Mouse (Mus musculus): ENCODE results near the gene Gm10282. TPM values are rescaled to one million over a fixed set of nuclear protein-coding genes. Genes with fewer than 3 reads are reported as not detected.

The Gm10282 gene
- total RNA-seq (2021): 1 to 10 TPM; 6.6 to 7.9 TPM

GRCm38 (mm10) chr8:72305210-72305905 is at the start of gene Gm10282:
Gene Gm10282 (minus strand): TSS chr8:72305260.
- DNase-seq (ENCODE audit: extremely low spot score in 1 of 2, low spot score in 1 of 2): no peak

- DNase-seq (ENCODE audit: extremely low spot score in 1 of 2, low spot score in 1 of 2): no peak
These were observed 49.2 kb upstream of the Gm10282 start for GRCm38 (mm10) chr8:72354272-72354671.

- DNase-seq (ENCODE audit: extremely low spot score in 1 of 2, low spot score in 1 of 2): no peak
These were observed 48.6 kb upstream of the Gm10282 start for GRCm38 (mm10) chr8:72353700-72354045.

GRCm38 (mm10) chr8:72352951-72353699 is 48.1 kb upstream of the Gm10282 start:
- DNase-seq (ENCODE audit: extremely low spot score in 1 of 2, low spot score in 1 of 2): no peak

- DNase-seq (ENCODE audit: extremely low spot score in 1 of 2, low spot score in 1 of 2): no peak
These were observed 46.4 kb upstream of the Gm10282 start for GRCm38 (mm10) chr8:72351405-72352005.

- DNase-seq (ENCODE audit: extremely low spot score in 1 of 2, low spot score in 1 of 2): no peak
These were observed 45.7 kb upstream of the Gm10282 start for GRCm38 (mm10) chr8:72350727-72351126.

- no peak for DNase-seq (ENCODE audit: extremely low spot score in 1 of 2, low spot score in 1 of 2)
These were observed 44.8 kb upstream of the Gm10282 start for GRCm38 (mm10) chr8:72349838-72350237.

GRCm38 (mm10) chr8:72348956-72349355 is 43.9 kb upstream of the Gm10282 start:
- no peak for DNase-seq (ENCODE audit: extremely low spot score in 1 of 2, low spot score in 1 of 2)

- DNase-seq (ENCODE audit: extremely low spot score in 1 of 2, low spot score in 1 of 2): no peak
These were observed 43.1 kb upstream of the Gm10282 start for GRCm38 (mm10) chr8:72348114-72348513.

- DNase-seq (ENCODE audit: extremely low spot score in 1 of 2, low spot score in 1 of 2): no peak
These were observed 42.5 kb upstream of the Gm10282 start for GRCm38 (mm10) chr8:72347553-72347952.

GRCm38 (mm10) chr8:72343725-72344124 is 38.7 kb upstream of the Gm10282 start:
- no peak for DNase-seq (ENCODE audit: extremely low spot score in 1 of 2, low spot score in 1 of 2)

GRCm38 (mm10) chr8:72342556-72343300 is 37.7 kb upstream of the Gm10282 start:
- no peak for DNase-seq (ENCODE audit: extremely low spot score in 1 of 2, low spot score in 1 of 2)

GRCm38 (mm10) chr8:72337034-72337433 is 32.0 kb upstream of the Gm10282 start:
- DNase-seq (ENCODE audit: extremely low spot score in 1 of 2, low spot score in 1 of 2): no peak

- DNase-seq (ENCODE audit: extremely low spot score in 1 of 2, low spot score in 1 of 2): no peak
These were observed 31.2 kb upstream of the Gm10282 start for GRCm38 (mm10) chr8:72336273-72336672.

- DNase-seq (ENCODE audit: extremely low spot score in 1 of 2, low spot score in 1 of 2): no peak
These were observed 29.1 kb upstream of the Gm10282 start for GRCm38 (mm10) chr8:72334144-72334641.

GRCm38 (mm10) chr8:72333429-72334143 is 28.5 kb upstream of the Gm10282 start:
- DNase-seq (ENCODE audit: extremely low spot score in 1 of 2, low spot score in 1 of 2): no peak

- DNase-seq (ENCODE audit: extremely low spot score in 1 of 2, low spot score in 1 of 2): no peak
These were observed 26.6 kb upstream of the Gm10282 start for GRCm38 (mm10) chr8:72331631-72332030.

GRCm38 (mm10) chr8:72330806-72331516 is 25.9 kb upstream of the Gm10282 start:
- no peak for DNase-seq (ENCODE audit: extremely low spot score in 1 of 2, low spot score in 1 of 2)

- no peak for DNase-seq (ENCODE audit: extremely low spot score in 1 of 2, low spot score in 1 of 2)
These were observed 24.1 kb upstream of the Gm10282 start for GRCm38 (mm10) chr8:72329116-72329515.

Measured in layer of hippocampus, postnatal 25 days (tissue).